Mouse (Mus musculus): ENCODE data around the gene Crkl. TPM values are rescaled to one million over a fixed set of nuclear protein-coding genes. Genes with fewer than 3 reads are reported as not detected.

The Crkl gene
- total RNA-seq (2021) = 10 to 100 TPM; 30.4 to 38.1 TPM
- long read RNA-seq, experiment 1, full-length matches to known transcripts = 1 of 10 reads
- long read RNA-seq, experiment 1, partial matches to known transcripts = 0 of 10 reads
- long read RNA-seq, experiment 1, other reads (novel, unspliced or antisense) = 9 of 10 reads
- long read RNA-seq, experiment 2, full-length matches to known transcripts = 3 of 4 reads
- long read RNA-seq, experiment 2, partial matches to known transcripts = 1 of 4 reads
- long read RNA-seq, experiment 2, other reads (novel, unspliced or antisense) = 0 of 4 reads

GRCm38 (mm10) chr16:17451541-17452372 lies at the start of gene Crkl:
TSS of gene Crkl (plus strand) at chr16:17451987.
- peak; percentile 99 for DNase-seq

GRCm38 (mm10) chr16:17402855-17403254 lies 48.9 kb upstream of the Crkl start:
- DNase-seq = peak in 1 of 2 experiments; percentile 52

GRCm38 (mm10) chr16:17405271-17405696 lies 46.5 kb upstream of the Crkl start:
- peak; percentile 75 to 83 for DNase-seq

- peak; percentile 100 for DNase-seq
These were observed 45.9 kb upstream of the Crkl start, which contains the start of the genes Snap29 and Pi4ka for GRCm38 (mm10) chr16:17405736-17406443. TSS of gene Snap29 (plus strand) at chr16:17405986. TSS of gene Pi4ka (minus strand) at chr16:17406314.

- DNase-seq = no peak
These were observed 45.1 kb upstream of the Crkl start for GRCm38 (mm10) chr16:17406512-17407231.

GRCm38 (mm10) chr16:17409046-17409445 lies 42.7 kb upstream of the Crkl start:
- no peak for DNase-seq

GRCm38 (mm10) chr16:17410209-17410608 lies 41.6 kb upstream of the Crkl start:
- peak; percentile 14 to 46 for DNase-seq

GRCm38 (mm10) chr16:17423021-17423420 lies 28.8 kb upstream of the Crkl start:
- DNase-seq = no peak

GRCm38 (mm10) chr16:17432576-17432975 lies 19.2 kb upstream of the Crkl start:
- DNase-seq = peak; percentile 6 to 28

GRCm38 (mm10) chr16:17452373-17452715 lies 557 bp downstream of the Crkl start:
- peak; percentile 56 to 61 for DNase-seq

GRCm38 (mm10) chr16:17456901-17457300 lies 5.1 kb downstream of the Crkl start:
- DNase-seq = no peak

GRCm38 (mm10) chr16:17460254-17460653 lies 8.5 kb downstream of the Crkl start:
- DNase-seq = peak; percentile 10 to 33

GRCm38 (mm10) chr16:17461596-17461995 lies 9.8 kb downstream of the Crkl start:
- no peak for DNase-seq

- no peak for DNase-seq
These were observed 11.4 kb downstream of the Crkl start for GRCm38 (mm10) chr16:17463184-17463583.

- DNase-seq = no peak
These were observed 15.3 kb downstream of the Crkl start for GRCm38 (mm10) chr16:17466875-17467663.

- DNase-seq = no peak
These were observed 20.7 kb downstream of the Crkl start for GRCm38 (mm10) chr16:17472498-17472897.

- DNase-seq = peak; percentile 39 to 50
These were observed 22.3 kb downstream of the Crkl start for GRCm38 (mm10) chr16:17474091-17474490.

- DNase-seq = no peak
These were observed 23.0 kb downstream of the Crkl start for GRCm38 (mm10) chr16:17474761-17475160.

- DNase-seq = no peak
These were observed 23.5 kb downstream of the Crkl start for GRCm38 (mm10) chr16:17475326-17475725.

GRCm38 (mm10) chr16:17478331-17478943 lies 26.6 kb downstream of the Crkl start:
- no peak for DNase-seq

GRCm38 (mm10) chr16:17481465-17481864 lies 29.7 kb downstream of the Crkl start:
- no peak for DNase-seq
